Mouse (Mus musculus) liver, postnatal 0 days (tissue): ENCODE results near the gene Mical3. TPM values are rescaled to one million over a fixed set of nuclear protein-coding genes. Genes with fewer than 3 reads are reported as not detected.

Source experiments
- ATAC-seq: fragments of 200-750 bp; cut with Nextera tagmentation; 2 replicates; pipeline ENCODE4 v1.8.0; 2017; ENCODE audit warnings: mild to moderate bottlenecking, moderate library complexity
- DNase-seq: peaks from one replicate; pipeline ENCODE4 v3.0.0-alpha.2; 2016
- H3K27ac ChIP-seq: fragments of 300-500 bp; sonication (generic); 2 replicates; pipeline ENCODE4 v1.5.1; 2014; ENCODE audit warnings: antibody characterized with exemption, moderate library complexity, mild to moderate bottlenecking, low read depth
- H3K27me3 ChIP-seq: fragments of 300-500 bp; sonication (generic); 2 replicates; pipeline ENCODE4 v1.6.1; 2014; ENCODE audit warnings: low read length, control low read depth, mixed read lengths; ENCODE audit not compliant: insufficient read depth
- H3K36me3 ChIP-seq: fragments of 300-500 bp; sonication (generic); replicated peaks from 2 replicates; pipeline ENCODE4 v1.6.1; 2014; ENCODE audit warnings: mild to moderate bottlenecking, control low read depth, low read length, moderate library complexity, mixed read lengths; ENCODE audit not compliant: insufficient read depth
- H3K4me1 ChIP-seq: fragments of 300-500 bp; sonication (generic); 2 replicates; pipeline ENCODE4 v1.6.1; 2014; ENCODE audit warnings: antibody characterized with exemption, mild to moderate bottlenecking, control low read depth; ENCODE audit not compliant: insufficient read depth
- H3K4me2 ChIP-seq: fragments of 300-500 bp; sonication (generic); 2 replicates; pipeline ENCODE4 v1.6.1; 2014; ENCODE audit warnings: low read depth, mild to moderate bottlenecking, low read length, moderate library complexity, mixed read lengths
- H3K4me3 ChIP-seq: fragments of 300-500 bp; sonication (generic); 2 replicates; pipeline ENCODE4 v1.5.1; 2014; ENCODE audit warnings: low read depth, low read length
- H3K9ac ChIP-seq: fragments of 300-500 bp; sonication (generic); replicated peaks from 2 replicates; pipeline ENCODE4 v1.6.1; 2014; ENCODE audit warnings: mild to moderate bottlenecking, moderate library complexity
- H3K9me3 ChIP-seq: fragments of 300-500 bp; sonication (generic); 2 replicates; pipeline ENCODE4 v1.6.1; 2016; ENCODE audit warnings: mild to moderate bottlenecking, control low read depth, low read length, mixed read lengths
- CTCF ChIP-seq: sonication (generic); IDR thresholded peaks from 2 replicates; pipeline ENCODE4 v1.5.1; 2016; ENCODE audit warnings: antibody characterized with exemption, low read depth
- EP300 ChIP-seq: IDR thresholded peaks from 2 replicates; pipeline ENCODE4 v1.6.1; 2016; ENCODE audit warnings: antibody characterized with exemption, low read depth, mild to moderate bottlenecking
- WGBS: fragments of 180-500 bp; shearing (Covaris S2); extraction: QIAGEN DNeasy Blood & Tissue Kit; methylation state at CpG from one replicate; pipeline ENCODE4 v1.1.7; 2014; ENCODE audit not compliant: insufficient replicate concordance; 5-methylcytosine and 5-hydroxymethylcytosine counted together
- polyA plus RNA-seq: library from polyadenylated mRNA; unstranded; fragments of >200 nt; fragmentation: Nextera tagmentation; extraction: Ambion mirVana; gene quantifications from 2 replicates; pipeline ENCODE4 v1.2.1, GENCODE M21; 2015

The Mical3 gene
- polyA plus RNA-seq, 1 experiment from 2014 or later = 4.5 TPM

DNA sequence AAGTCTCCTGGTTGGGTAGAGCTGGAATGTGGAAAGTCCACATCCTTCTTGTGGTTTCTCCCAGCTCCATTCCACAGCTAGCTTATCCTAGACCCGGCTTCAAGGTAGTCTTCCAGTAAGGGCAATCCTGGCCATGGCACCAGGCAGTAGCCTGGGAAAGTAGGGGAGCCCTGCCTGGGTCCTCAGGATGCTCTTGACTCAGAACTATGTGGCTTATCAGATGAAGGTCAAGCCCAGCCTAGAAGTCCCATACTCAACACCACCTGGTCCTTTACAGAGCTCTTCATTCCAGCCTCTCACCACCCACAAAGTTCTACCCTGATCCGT lies 215.2 kb downstream of the Mical3 start:
- Histone ChIP-seq H3K9ac (peak overlapping the region; percentile 83; the same call in 1 of the 2 replicates), H3K9me3 (no peaks in the 10 kb centered on the region), H3K27me3 (no peaks in the 10 kb centered on the region), H3K4me2 (peak overlapping the region; percentile 99), H3K36me3 (no peaks in the 10 kb centered on the region; the same call in 1 of the 2 replicates), H3K27ac (peak overlapping the region; percentile 71), H3K4me3 (peak overlapping the region; percentile 79), H3K4me1 (peaks cover 61% of the 10 kb centered on the region)
- 8% methylated on average over 2 of the region's 2 CpGs for WGBS
- ATAC-seq (no peak), DNase-seq (no peak)
- TF ChIP-seq EP300 (no peak), CTCF (no peak)

DNA sequence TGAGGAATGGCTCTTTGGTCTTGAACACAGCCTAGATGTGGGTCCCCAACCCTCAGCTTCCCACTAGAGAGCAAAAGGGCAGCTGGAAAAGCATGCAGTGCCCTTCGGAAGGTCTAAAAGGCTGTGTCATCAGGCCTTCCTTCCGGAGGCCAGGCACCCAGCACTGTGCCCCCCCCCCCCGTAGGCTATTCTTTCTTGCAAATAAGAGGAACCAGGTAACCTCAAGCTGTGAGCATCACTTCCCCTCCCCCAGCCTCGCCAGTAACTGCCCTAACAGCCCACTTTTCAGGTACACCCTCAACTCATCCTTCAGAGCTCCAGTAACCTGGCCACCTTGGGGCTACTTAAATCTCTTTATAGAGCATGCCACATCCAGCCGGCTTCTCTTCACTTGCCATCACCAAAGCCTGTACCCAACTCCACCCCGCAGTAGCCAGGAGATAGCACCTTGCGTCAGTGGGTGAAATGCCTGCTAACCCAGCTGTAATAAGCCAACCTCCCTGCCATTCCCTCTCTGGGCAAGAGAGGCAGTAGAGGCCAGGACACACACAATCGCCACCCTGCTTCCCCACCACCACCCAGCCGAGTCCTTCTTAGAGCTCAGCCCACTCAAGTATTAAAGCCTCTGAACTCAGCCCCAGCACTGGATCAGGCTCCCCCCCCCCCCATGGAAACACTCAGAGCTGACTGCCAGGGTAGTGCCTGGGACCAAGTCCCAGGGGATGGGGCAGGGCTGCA lies 215.7 kb downstream of the Mical3 start:
- Histone ChIP-seq H3K4me3 (peak overlapping the region; percentile 79), H3K9me3 (no peaks in the 10 kb centered on the region), H3K4me2 (peak overlapping the region; percentile 99), H3K36me3 (no peaks in the 10 kb centered on the region; the same call in 1 of the 2 replicates), H3K27ac (peak overlapping the region; percentile 71), H3K4me1 (peaks cover 64% of the 10 kb centered on the region), H3K27me3 (no peaks in the 10 kb centered on the region), H3K9ac (peak overlapping the region; percentile 83)
- ATAC-seq = peak; percentile 69
- peak; percentile 73 for TF ChIP-seq CTCF
- no peak; the same call in 1 of the 2 replicates for TF ChIP-seq EP300
- WGBS = 22% methylated on average over 9 of the region's 9 CpGs
- DNase-seq = peak; percentile 77

DNA sequence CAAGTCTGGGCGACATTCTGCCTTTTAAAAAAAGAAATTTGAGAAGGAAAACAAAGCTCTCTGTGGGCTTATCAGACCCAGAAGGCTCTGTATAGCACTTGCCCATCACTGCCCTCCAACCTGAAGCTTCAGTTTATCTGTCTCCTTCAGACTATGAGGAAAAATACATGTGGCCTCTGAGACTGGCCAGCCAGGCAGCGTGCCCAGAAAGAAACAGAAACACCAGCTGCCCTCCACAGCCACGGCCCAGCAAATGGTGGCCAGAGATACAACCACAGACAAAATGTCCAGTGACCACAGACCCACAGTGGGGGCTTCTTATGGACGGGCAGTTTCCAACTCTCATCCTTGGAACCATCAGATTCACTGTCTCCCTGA lies 216.3 kb downstream of the Mical3 start:
- 0 out of 2 replicates have a peak overlapping the region, but pooled peaks have one; percentile 5 for H3K4me3 ChIP-seq

DNA sequence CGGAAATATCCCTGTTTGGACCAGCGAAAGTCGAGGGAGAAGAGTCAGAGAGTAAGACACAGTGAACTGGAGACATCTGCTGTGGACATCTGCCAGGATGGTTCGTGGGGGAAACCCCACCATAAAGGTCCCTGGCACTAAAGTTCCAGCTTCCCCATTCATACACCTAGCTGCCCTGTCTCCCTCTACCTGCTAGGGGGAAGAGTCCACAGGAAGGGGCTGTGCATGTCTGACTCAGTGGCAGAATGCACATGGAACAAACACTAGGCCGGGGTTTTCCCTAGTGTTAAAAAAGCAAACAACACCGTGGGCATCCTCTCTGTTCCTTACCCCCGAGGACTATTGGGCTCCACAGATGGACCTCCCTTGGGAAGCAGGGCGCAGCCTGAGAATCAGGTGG lies 217.0 kb downstream of the Mical3 start:
- Histone ChIP-seq H3K9me3 (no peaks in the 10 kb centered on the region), H3K27me3 (no peaks in the 10 kb centered on the region), H3K4me3 (no peak overlapping the region), H3K9ac (peak overlapping the region; percentile 1; the same call in 1 of the 2 replicates), H3K36me3 (no peaks in the 10 kb centered on the region; the same call in 1 of the 2 replicates), H3K4me2 (no peak overlapping the region), H3K27ac (0 out of 2 replicates have a peak overlapping the region, but pooled peaks have one; percentile 24), H3K4me1 (peaks cover 64% of the 10 kb centered on the region)
- ATAC-seq (no peak), DNase-seq (no peak)
- TF ChIP-seq EP300 (no peak), CTCF (no peak)
- WGBS = 72% methylated on average over 8 of the region's 8 CpGs

More for the DNA sequence above, 216.3 kb downstream of the Mical3 start:
- peak overlapping the region; percentile 1; the same call in 1 of the 2 replicates for H3K9ac ChIP-seq
- no peaks in the 10 kb centered on the region for H3K9me3 ChIP-seq
- peaks cover 64% of the 10 kb centered on the region for H3K4me1 ChIP-seq
- peak overlapping the region; percentile 99 for H3K4me2 ChIP-seq
- ATAC-seq (peak; percentile 8; the same call in 1 of the 2 replicates), DNase-seq (no peak)
- WGBS = 35% methylated on average over 4 of the region's 4 CpGs
- peak; percentile 77 for TF ChIP-seq EP300
- no peak for TF ChIP-seq CTCF
- no peaks in the 10 kb centered on the region; the same call in 1 of the 2 replicates for H3K36me3 ChIP-seq
- peak overlapping the region; percentile 71 for H3K27ac ChIP-seq
- H3K27me3 ChIP-seq = no peaks in the 10 kb centered on the region

DNA sequence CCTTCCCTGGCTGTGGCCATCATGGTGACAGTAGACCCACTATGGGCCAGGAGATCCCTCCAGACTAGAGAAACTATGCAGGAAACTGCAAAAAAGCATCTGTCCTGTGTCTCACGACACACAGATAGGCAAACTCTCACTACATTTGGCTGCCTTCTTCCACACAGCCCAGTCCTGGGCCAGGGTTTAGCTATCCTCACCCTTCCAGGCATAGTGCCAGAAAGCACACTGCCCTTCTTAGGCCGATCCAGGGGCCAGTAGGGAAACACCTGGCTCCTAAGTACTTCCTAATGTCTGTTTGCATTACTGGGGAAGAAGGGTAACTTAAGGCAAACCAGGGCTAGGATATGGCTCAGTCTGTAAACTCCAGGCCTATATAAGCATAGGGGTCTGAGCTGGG lies 217.9 kb downstream of the Mical3 start:
- ATAC-seq (no peak), DNase-seq (no peak)
- no peaks in the 10 kb centered on the region; the same call in 1 of the 2 replicates for H3K36me3 ChIP-seq
- no peak overlapping the region for H3K4me2 ChIP-seq
- peak overlapping the region; percentile 20; the same call in 1 of the 2 replicates for H3K27ac ChIP-seq
- peaks cover 64% of the 10 kb centered on the region for H3K4me1 ChIP-seq
- no peak overlapping the region for H3K9ac ChIP-seq
- H3K4me3 ChIP-seq = no peak overlapping the region
- TF ChIP-seq EP300 = no peak
- no peak for TF ChIP-seq CTCF
- no peaks in the 10 kb centered on the region for H3K27me3 ChIP-seq
- 35% methylated on average over 2 of the region's 2 CpGs for WGBS
- no peaks in the 10 kb centered on the region for H3K9me3 ChIP-seq

DNA sequence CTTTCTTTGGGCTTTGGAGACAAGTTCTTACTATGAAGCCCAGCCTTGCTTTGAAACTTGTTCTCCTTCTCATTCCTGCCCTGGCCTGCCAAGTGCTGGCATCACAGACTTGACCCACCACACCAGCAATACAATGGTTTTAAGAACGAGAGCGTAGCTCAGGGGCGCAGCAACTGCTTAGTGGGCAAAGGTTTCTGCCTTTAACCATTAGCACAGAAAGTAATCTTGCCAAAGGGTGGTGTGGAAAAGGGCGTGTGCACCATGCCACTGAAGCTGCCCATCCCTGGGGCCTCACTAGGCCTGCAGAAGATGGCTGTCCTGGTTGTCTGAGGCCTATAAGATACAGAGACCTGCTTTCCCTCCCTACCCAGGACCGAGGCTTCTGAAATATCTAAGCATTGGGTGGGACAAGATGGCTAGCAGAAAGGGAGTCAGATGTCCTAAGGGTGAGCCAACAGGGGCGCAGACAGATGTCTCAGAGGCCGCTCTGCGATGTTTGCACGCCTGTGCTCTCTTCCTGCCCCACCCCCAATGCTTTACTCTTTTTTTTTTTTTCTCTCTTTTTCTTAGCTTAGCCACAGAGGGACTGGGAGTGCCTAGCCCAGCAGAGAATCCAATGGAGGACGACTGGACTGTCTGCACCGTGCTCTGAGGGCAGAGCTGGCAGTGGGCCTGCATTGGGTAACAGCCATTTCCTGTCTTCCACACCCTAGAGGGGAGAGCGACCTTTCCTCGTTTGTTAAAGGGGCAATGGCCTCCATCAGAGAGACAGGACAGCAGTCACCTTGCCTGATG lies 219.4 kb downstream of the Mical3 start:
- Histone ChIP-seq H3K9me3 (no peaks in the 10 kb centered on the region), H3K4me1 (peaks cover 58% of the 10 kb centered on the region), H3K36me3 (peaks cover 6% of the 10 kb centered on the region), H3K27me3 (no peaks in the 10 kb centered on the region), H3K9ac (peak overlapping the region; percentile 28; the same call in 1 of the 2 replicates), H3K4me2 (peak overlapping the region; percentile 16; the same call in 1 of the 2 replicates), H3K27ac (peak overlapping the region; percentile 68), H3K4me3 (no peak overlapping the region)
- ATAC-seq (peak; percentile 6; the same call in 1 of the 2 replicates), DNase-seq (peak; percentile 64)
- 49% methylated on average over 13 of the region's 13 CpGs for WGBS
- TF ChIP-seq CTCF = no peak
- TF ChIP-seq EP300 = no peak
